Mouse (Mus musculus) embryonic facial prominence, embryonic 15.5 days (tissue): Measurements from ENCODE around the gene Srd5a2. TPM values are rescaled to one million over a fixed set of nuclear protein-coding genes. Genes with fewer than 3 reads are reported as not detected.

Experiments
- ATAC-seq: fragments of 200-750 bp; cut with Nextera tagmentation; 2 replicates; pipeline ENCODE4 v1.8.0; 2017; ENCODE audit warnings: low read depth, moderate TSS enrichment; ENCODE audit not compliant: insufficient number of reproducible peaks, low FRiP score, low TSS enrichment
- H3K27ac ChIP-seq: fragments of 300-500 bp; sonication (generic); replicated peaks from 2 replicates; pipeline ENCODE4 v1.5.1; 2015; ENCODE audit warnings: mild to moderate bottlenecking, inconsistent platforms
- H3K27me3 ChIP-seq: fragments of 300-500 bp; sonication (generic); 2 replicates; pipeline ENCODE4 v1.6.1; 2015; ENCODE audit warnings: inconsistent platforms
- H3K36me3 ChIP-seq: fragments of 300-500 bp; sonication (generic); 2 replicates; pipeline ENCODE4 v1.6.1; 2015; ENCODE audit warnings: mild to moderate bottlenecking, inconsistent platforms
- H3K4me1 ChIP-seq: fragments of 300-500 bp; sonication (generic); 2 replicates; pipeline ENCODE4 v1.6.1; 2015; ENCODE audit warnings: inconsistent platforms
- H3K4me2 ChIP-seq: fragments of 300-500 bp; sonication (generic); replicated peaks from 2 replicates; pipeline ENCODE4 v1.6.1; 2015; ENCODE audit warnings: mild to moderate bottlenecking, inconsistent platforms
- H3K4me3 ChIP-seq: fragments of 300-500 bp; sonication (generic); replicated peaks from 2 replicates; pipeline ENCODE4 v1.5.1; 2015; ENCODE audit warnings: mild to moderate bottlenecking, inconsistent platforms
- H3K9ac ChIP-seq: fragments of 300-500 bp; sonication (generic); 2 replicates; pipeline ENCODE4 v1.6.1; 2015; ENCODE audit warnings: inconsistent platforms
- H3K9me3 ChIP-seq: fragments of 300-500 bp; sonication (generic); replicated peaks from 2 replicates; pipeline ENCODE4 v1.6.1; 2016; ENCODE audit warnings: inconsistent platforms
- WGBS: fragments of 180-500 bp; shearing (Covaris S2); methylation state at CpG from one replicate; pipeline ENCODE4 v1.1.7; 2015; 5-methylcytosine and 5-hydroxymethylcytosine counted together
- polyA plus RNA-seq: library from polyadenylated mRNA; unstranded; fragments of >200 nt; fragmentation: Nextera tagmentation; extraction: Ambion mirVana; gene quantifications from 2 replicates; pipeline ENCODE4 v1.2.1, GENCODE M21; 2015

Srd5a2 gene
- polyA plus RNA-seq, 1 experiment from 2014 or later, result not detected

- H3K27me3 ChIP-seq, result no peaks in the 10 kb centered on the region
- no peak overlapping the region for H3K4me3 ChIP-seq
- 30% methylated on average over 8 of the region's 8 CpGs for WGBS
- H3K27ac ChIP-seq, result no peak overlapping the region
- 0 out of 2 replicates have a peak, but pooled peaks have one; percentile 15 for ATAC-seq
- H3K4me2 ChIP-seq, result 0 out of 2 replicates have a peak overlapping the region, but pooled peaks have one; percentile 22
- no peaks in the 10 kb centered on the region for H3K36me3 ChIP-seq
- no peaks in the 10 kb centered on the region for H3K9me3 ChIP-seq
- no peak overlapping the region for H3K9ac ChIP-seq
- H3K4me1 ChIP-seq, result no peaks in the 10 kb centered on the region
Observed at GRCm38 (mm10) chr17:74020526-74021203, 27.1 kb downstream of the Srd5a2 start.

GRCm38 (mm10) chr17:74018281-74018680, 29.4 kb downstream of the Srd5a2 start:
- no peak overlapping the region for H3K27ac ChIP-seq
- WGBS, result 80% methylated on average over 4 of the region's 4 CpGs
- no peaks in the 10 kb centered on the region for H3K36me3 ChIP-seq
- no peaks in the 10 kb centered on the region for H3K9me3 ChIP-seq
- H3K27me3 ChIP-seq, result no peaks in the 10 kb centered on the region
- no peak overlapping the region for H3K9ac ChIP-seq
- no peaks in the 10 kb centered on the region for H3K4me1 ChIP-seq
- no peak for ATAC-seq
- H3K4me2 ChIP-seq, result no peak overlapping the region
- no peak overlapping the region for H3K4me3 ChIP-seq

GRCm38 (mm10) chr17:74017649-74018048, 30.1 kb downstream of the Srd5a2 start:
- WGBS, result 84% methylated on average over 1 of the region's 1 CpGs
- no peak for ATAC-seq
- H3K4me2 ChIP-seq, result no peak overlapping the region
- no peaks in the 10 kb centered on the region for H3K27me3 ChIP-seq
- no peak overlapping the region for H3K9ac ChIP-seq
- no peaks in the 10 kb centered on the region for H3K36me3 ChIP-seq
- no peak overlapping the region for H3K4me3 ChIP-seq
- no peak overlapping the region for H3K27ac ChIP-seq
- no peaks in the 10 kb centered on the region for H3K9me3 ChIP-seq
- H3K4me1 ChIP-seq, result no peaks in the 10 kb centered on the region

- H3K4me3 ChIP-seq, result no peak overlapping the region
- H3K36me3 ChIP-seq, result no peaks in the 10 kb centered on the region
- no peak overlapping the region for H3K4me2 ChIP-seq
- H3K27ac ChIP-seq, result no peak overlapping the region
- H3K27me3 ChIP-seq, result no peaks in the 10 kb centered on the region
- WGBS, result 80% methylated on average over 6 of the region's 6 CpGs
- H3K9ac ChIP-seq, result no peak overlapping the region
- no peaks in the 10 kb centered on the region for H3K9me3 ChIP-seq
- no peak for ATAC-seq
- no peaks in the 10 kb centered on the region for H3K4me1 ChIP-seq
Observed at GRCm38 (mm10) chr17:74015128-74015527, 32.6 kb downstream of the Srd5a2 start.

GRCm38 (mm10) chr17:74008680-74009079, 39.0 kb downstream of the Srd5a2 start:
- Histone ChIP-seq H3K4me2 (no peak overlapping the region), H3K9me3 (no peaks in the 10 kb centered on the region), H3K27me3 (no peaks in the 10 kb centered on the region), H3K27ac (no peak overlapping the region), H3K4me1 (no peaks in the 10 kb centered on the region), H3K36me3 (no peaks in the 10 kb centered on the region), H3K4me3 (no peak overlapping the region), H3K9ac (no peak overlapping the region)
- ATAC-seq, result no peak
- WGBS, result 49% methylated on average over 4 of the region's 4 CpGs

- H3K4me1 ChIP-seq, result no peaks in the 10 kb centered on the region
- H3K27ac ChIP-seq, result no peak overlapping the region
- no peak for ATAC-seq
- H3K9ac ChIP-seq, result no peak overlapping the region
- no peaks in the 10 kb centered on the region for H3K27me3 ChIP-seq
- WGBS, result 44% methylated on average over 8 of the region's 8 CpGs
- no peaks in the 10 kb centered on the region for H3K36me3 ChIP-seq
- no peak overlapping the region for H3K4me3 ChIP-seq
- H3K4me2 ChIP-seq, result no peak overlapping the region
- H3K9me3 ChIP-seq, result no peaks in the 10 kb centered on the region
Observed at GRCm38 (mm10) chr17:74007001-74007400, 40.7 kb downstream of the Srd5a2 start.

GRCm38 (mm10) chr17:74002396-74002795, 45.3 kb downstream of the Srd5a2 start:
- Histone ChIP-seq H3K27me3 (no peaks in the 10 kb centered on the region), H3K27ac (no peak overlapping the region), H3K36me3 (no peaks in the 10 kb centered on the region), H3K4me2 (no peak overlapping the region), H3K9ac (no peak overlapping the region), H3K4me1 (no peaks in the 10 kb centered on the region), H3K4me3 (no peak overlapping the region), H3K9me3 (no peaks in the 10 kb centered on the region)
- ATAC-seq, result no peak
- 79% methylated on average over 2 of the region's 2 CpGs for WGBS

GRCm38 (mm10) chr17:73995907-73996645, 51.6 kb downstream of the Srd5a2 start:
- Histone ChIP-seq H3K27ac (no peak overlapping the region), H3K9me3 (no peaks in the 10 kb centered on the region), H3K4me3 (no peak overlapping the region), H3K4me1 (no peaks in the 10 kb centered on the region), H3K4me2 (no peak overlapping the region), H3K9ac (no peak overlapping the region), H3K36me3 (no peaks in the 10 kb centered on the region), H3K27me3 (no peaks in the 10 kb centered on the region)
- no peak for ATAC-seq
- WGBS, result 77% methylated on average over 13 of the region's 13 CpGs

GRCm38 (mm10) chr17:73991264-73991663, 56.5 kb downstream of the Srd5a2 start:
- Histone ChIP-seq H3K4me3 (no peak overlapping the region), H3K27me3 (no peaks in the 10 kb centered on the region), H3K9ac (no peak overlapping the region), H3K36me3 (no peaks in the 10 kb centered on the region), H3K9me3 (no peaks in the 10 kb centered on the region), H3K27ac (no peak overlapping the region), H3K4me1 (no peaks in the 10 kb centered on the region), H3K4me2 (no peak overlapping the region)
- no peak for ATAC-seq
- WGBS, result 84% methylated on average over 4 of the region's 4 CpGs

GRCm38 (mm10) chr17:73986571-73986970, 61.1 kb downstream of the Srd5a2 start:
- no peak overlapping the region for H3K4me2 ChIP-seq
- H3K27me3 ChIP-seq, result no peaks in the 10 kb centered on the region
- H3K27ac ChIP-seq, result no peak overlapping the region
- no peaks in the 10 kb centered on the region for H3K9me3 ChIP-seq
- H3K4me3 ChIP-seq, result no peak overlapping the region
- ATAC-seq, result no peak
- 52% methylated on average over 2 of the region's 2 CpGs for whole genome bisulfite sequencing
- no peaks in the 10 kb centered on the region for H3K36me3 ChIP-seq
- H3K4me1 ChIP-seq, result no peaks in the 10 kb centered on the region
- no peak overlapping the region for H3K9ac ChIP-seq

- ATAC-seq, result no peak
- Histone ChIP-seq H3K4me3 (no peak overlapping the region), H3K9ac (no peak overlapping the region), H3K27ac (no peak overlapping the region), H3K27me3 (no peaks in the 10 kb centered on the region), H3K36me3 (no peaks in the 10 kb centered on the region), H3K4me2 (no peak overlapping the region), H3K9me3 (no peaks in the 10 kb centered on the region), H3K4me1 (no peaks in the 10 kb centered on the region)
- 90% methylated on average over 4 of the region's 4 CpGs for WGBS
Observed at GRCm38 (mm10) chr17:73985936-73986335, 61.8 kb downstream of the Srd5a2 start.
